Mouse (Mus musculus) liver, adult 2 months (tissue): ENCODE measurements around the gene Cacnb4.

Experiments used
- CTCF ChIP-seq: fragments of 200-500 bp; IDR thresholded peaks from 2 replicates; pipeline ENCODE4 v1.5.1; 2011; ENCODE audit warnings: low read depth, low read length, control low read depth
- POLR2A ChIP-seq: fragments of 200-500 bp; IDR thresholded peaks from 2 replicates; pipeline ENCODE4 v1.6.1; 2011; ENCODE audit warnings: low read length, control low read depth; ENCODE audit not compliant: insufficient read depth; ENCODE audit errors: extremely low read depth

DNA sequence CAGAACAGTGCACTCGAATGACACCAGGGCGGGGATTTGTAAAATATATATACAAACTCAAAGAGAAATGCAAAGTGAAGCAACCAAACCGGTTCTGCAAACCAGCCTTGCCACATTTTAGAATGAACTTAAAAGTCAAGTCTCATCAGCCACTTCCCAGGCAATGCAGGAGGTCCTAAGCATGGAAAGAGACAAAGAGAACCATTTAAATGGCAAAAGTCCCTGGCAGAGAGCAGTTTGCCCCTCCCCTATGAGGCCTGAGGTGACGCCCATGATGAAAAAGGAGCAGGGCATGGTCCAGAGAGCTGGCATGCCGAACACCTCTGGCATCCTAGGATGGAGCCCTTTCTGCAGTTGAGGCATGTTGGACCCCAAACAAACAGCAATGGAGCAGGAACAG lies 234.5 kb downstream of the Cacnb4 start:
- TF ChIP-seq POLR2A (no peak), CTCF (no peak)
